Mouse (Mus musculus) forebrain, postnatal 0 days (tissue): Measurements from ENCODE around the gene Sept1. TPM values are rescaled to one million over a fixed set of nuclear protein-coding genes. Genes with fewer than 3 reads are reported as not detected.

Experiments
- ATAC-seq: fragments of 200-750 bp; cut with Nextera tagmentation; 2 replicates; pipeline ENCODE4 v1.8.0; 2017; ENCODE audit warnings: mild to moderate bottlenecking, moderate library complexity
- DNase-seq: peaks from one replicate; pipeline ENCODE4 v3.0.0-alpha.2; 2015
- H3K27ac ChIP-seq: fragments of 300-500 bp; sonication (generic); 2 replicates; pipeline ENCODE4 v1.5.1; 2014; ENCODE audit warnings: low read depth, mild to moderate bottlenecking, antibody characterized with exemption, low read length, moderate library complexity, mixed read lengths
- H3K27me3 ChIP-seq: fragments of 300-500 bp; sonication (generic); 2 replicates; pipeline ENCODE4 v1.6.1; 2014; ENCODE audit warnings: mild to moderate bottlenecking, low read length, mixed read lengths; ENCODE audit not compliant: insufficient read depth
- H3K36me3 ChIP-seq: fragments of 300-500 bp; sonication (generic); 2 replicates; pipeline ENCODE4 v1.6.1; 2014; ENCODE audit warnings: mild to moderate bottlenecking, moderate library complexity; ENCODE audit not compliant: insufficient read depth
- H3K4me1 ChIP-seq: fragments of 300-500 bp; sonication (generic); 2 replicates; pipeline ENCODE4 v1.6.1; 2014; ENCODE audit warnings: antibody characterized with exemption; ENCODE audit not compliant: insufficient read depth
- H3K4me2 ChIP-seq: fragments of 300-500 bp; sonication (generic); 2 replicates; pipeline ENCODE4 v1.6.1; 2014; ENCODE audit warnings: low read depth, mild to moderate bottlenecking, moderate library complexity
- H3K4me3 ChIP-seq: fragments of 300-500 bp; sonication (generic); 2 replicates; pipeline ENCODE4 v1.5.1; 2014; ENCODE audit warnings: low read depth, low read length, mixed read lengths
- H3K9ac ChIP-seq: fragments of 300-500 bp; sonication (generic); 2 replicates; pipeline ENCODE4 v1.6.1; 2014; ENCODE audit warnings: mild to moderate bottlenecking
- H3K9me3 ChIP-seq: fragments of 300-500 bp; sonication (generic); 2 replicates; pipeline ENCODE4 v1.6.1; 2016; ENCODE audit warnings: low read length
- CTCF ChIP-seq: sonication (generic); IDR thresholded peaks from 2 replicates; pipeline ENCODE4 v1.5.1; 2016; ENCODE audit warnings: antibody characterized with exemption, control low read depth, low read depth
- WGBS: fragments of 180-500 bp; shearing (Covaris S2); extraction: QIAGEN DNeasy Blood & Tissue Kit; methylation state at CpG from one replicate; pipeline ENCODE4 v1.1.7; 2014; 5-methylcytosine and 5-hydroxymethylcytosine counted together
- polyA plus RNA-seq: library from polyadenylated mRNA; unstranded; fragments of >200 nt; fragmentation: Nextera tagmentation; extraction: Ambion mirVana; gene quantifications from 2 replicates; pipeline ENCODE4 v1.2.1, GENCODE M21; 2015
- total RNA-seq: library from RNA; depleted of rRNA; stranded (reverse); fragments of >200 nt; gene quantifications from 2 replicates; pipeline ENCODE4 v1.2.3, GENCODE M21; 2014

The Sept1 gene
- total and polyA plus RNA-seq, 2 experiments from 2014 or later: 6.7 to 8.0 TPM

DNA sequence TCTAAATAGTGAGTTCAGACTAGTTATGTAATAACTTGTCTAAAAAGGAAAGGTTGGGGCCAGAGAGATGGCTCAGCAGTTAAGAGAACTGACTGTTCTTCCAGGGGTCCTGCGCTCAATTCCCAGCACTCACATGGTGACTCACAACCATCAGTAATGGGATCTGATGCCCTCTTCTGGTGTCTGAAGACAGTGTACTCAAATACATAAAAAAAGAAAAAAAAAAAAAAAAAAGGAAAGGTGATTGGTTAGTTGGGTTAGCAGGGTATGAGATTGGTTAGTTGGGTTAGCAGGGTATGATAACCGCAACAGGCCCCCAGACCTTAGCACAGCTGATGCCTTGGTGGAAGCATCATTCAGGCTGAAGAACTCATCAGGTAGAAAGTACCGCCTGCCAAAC, 30.6 kb upstream of the Sept1 start:
- 0 out of 2 replicates have a peak, but pooled peaks cover 3% of the 10 kb centered on the region for H3K9me3 ChIP-seq
- H3K27me3 ChIP-seq: no peaks in the 10 kb centered on the region
- DNase-seq: no peak
- H3K4me1 ChIP-seq: peaks cover 3% of the 10 kb centered on the region; the same call in 1 of the 2 replicates
- no peak overlapping the region for H3K4me2 ChIP-seq
- TF ChIP-seq CTCF: no peak
- no peak overlapping the region for H3K9ac ChIP-seq
- no peak overlapping the region for H3K27ac ChIP-seq
- no peak overlapping the region for H3K4me3 ChIP-seq
- 0 out of 2 replicates have a peak, but pooled peaks cover 3% of the 10 kb centered on the region for H3K36me3 ChIP-seq
- ATAC-seq: no peak
- 91% methylated on average over 3 of the region's 3 CpGs for WGBS

DNA sequence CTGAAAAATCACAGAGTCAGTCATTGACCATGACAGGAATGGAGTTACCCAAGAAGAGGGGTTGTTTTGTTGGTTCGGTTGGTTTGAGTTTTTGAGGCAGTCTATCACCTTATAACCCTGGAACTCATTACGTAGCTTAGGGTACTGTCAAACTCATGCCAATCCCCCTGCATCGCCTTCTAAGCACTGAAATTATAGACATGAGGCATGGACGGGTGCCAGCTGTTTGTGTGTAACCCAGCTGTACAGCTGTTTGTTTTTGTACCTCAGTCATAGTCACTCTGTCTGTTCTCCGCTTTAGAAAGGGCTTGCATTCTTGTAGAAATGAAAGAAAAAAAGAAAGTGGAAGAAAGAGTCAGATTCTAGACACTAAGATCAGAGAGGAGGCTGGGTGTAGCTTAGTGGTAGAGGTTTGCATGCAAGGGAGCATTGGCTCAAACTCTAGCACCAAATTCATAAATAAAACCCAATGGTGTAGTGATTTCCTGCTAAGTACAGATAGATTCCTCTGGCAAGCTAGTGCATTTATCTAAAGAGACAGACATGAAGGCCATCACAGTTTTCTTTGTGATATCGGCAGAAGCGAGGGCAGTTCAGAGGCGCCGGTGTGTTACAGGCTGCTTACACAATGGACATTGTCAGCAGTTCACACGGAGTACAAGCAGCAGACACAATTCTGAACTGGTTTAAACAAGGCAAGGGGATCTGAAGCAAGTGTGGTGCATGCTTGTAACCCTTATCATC, 29.5 kb upstream of the Sept1 start:
- H3K27ac ChIP-seq: no peak overlapping the region
- H3K4me1 ChIP-seq: peaks cover 3% of the 10 kb centered on the region; the same call in 1 of the 2 replicates
- H3K36me3 ChIP-seq: no peaks in the 10 kb centered on the region
- H3K9ac ChIP-seq: no peak overlapping the region
- 81% methylated on average over 10 of the region's 10 CpGs for WGBS
- H3K9me3 ChIP-seq: no peaks in the 10 kb centered on the region
- no peak overlapping the region for H3K4me2 ChIP-seq
- no peak overlapping the region for H3K4me3 ChIP-seq
- ATAC-seq (no peak), DNase-seq (no peak)
- H3K27me3 ChIP-seq: no peaks in the 10 kb centered on the region
- TF ChIP-seq CTCF: no peak

DNA sequence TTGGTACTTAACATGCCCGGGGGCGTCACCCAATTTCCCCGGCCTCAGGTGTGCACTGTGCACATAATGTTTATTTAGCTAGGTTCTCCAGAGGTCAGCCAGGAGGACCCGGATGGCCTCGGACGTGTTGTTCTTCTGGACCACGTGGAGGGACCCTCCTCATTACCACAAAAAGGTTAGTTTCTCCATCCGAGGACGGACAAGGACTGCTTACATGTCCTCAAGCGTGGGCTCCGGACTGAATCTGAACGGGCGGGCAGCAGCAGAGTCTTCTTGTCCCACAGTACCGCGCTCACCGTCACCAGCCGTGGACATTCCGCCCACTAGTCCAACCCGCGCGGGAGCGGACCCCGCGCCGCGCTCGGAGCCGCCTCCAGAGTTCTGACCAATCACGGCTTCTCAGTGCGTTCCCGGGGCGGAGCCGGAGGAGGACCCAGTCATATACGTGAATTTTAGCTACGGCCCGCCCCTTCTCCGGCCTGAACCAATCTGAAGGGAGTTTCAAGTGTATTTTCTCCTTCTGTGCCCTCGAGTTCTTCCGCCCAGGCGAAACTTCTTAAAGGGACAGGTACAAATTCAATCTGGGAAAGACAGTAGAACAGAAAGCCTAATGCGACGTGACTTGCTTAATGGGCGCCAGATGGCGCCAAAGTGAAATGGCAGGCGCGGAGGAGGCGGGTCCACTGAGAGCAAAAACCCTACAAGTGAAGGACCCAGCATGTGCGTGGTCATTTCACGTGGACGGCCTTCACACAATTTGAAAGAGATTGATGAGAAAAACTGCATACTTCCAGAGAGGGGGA, 27.6 kb upstream of the Sept1 start, which contains the start of gene Dctpp1:
Dctpp1 (minus strand) TSS at position 401 of the 803 bp plus-strand sequence.
- peaks cover 3% of the 10 kb centered on the region; the same call in 1 of the 2 replicates for H3K4me1 ChIP-seq
- peak within 1 kb of the TSS; percentile 78 for H3K4me2 ChIP-seq
- no peaks in the 10 kb centered on the region for H3K36me3 ChIP-seq
- DNase-seq (peak; percentile 98), ATAC-seq (peak; percentile 99)
- peak within 1 kb of the TSS; percentile 35; the same call in 1 of the 2 replicates for H3K27ac ChIP-seq
- H3K9me3 ChIP-seq: no peaks in the 10 kb centered on the region
- TF ChIP-seq CTCF: peak; percentile 82
- WGBS: 1% methylated on average over 50 of the region's 50 CpGs
- peak within 1 kb of the TSS; percentile 58 for H3K9ac ChIP-seq
- peak within 1 kb of the TSS; percentile 54 for H3K4me3 ChIP-seq
- no peaks in the 10 kb centered on the region for H3K27me3 ChIP-seq

DNA sequence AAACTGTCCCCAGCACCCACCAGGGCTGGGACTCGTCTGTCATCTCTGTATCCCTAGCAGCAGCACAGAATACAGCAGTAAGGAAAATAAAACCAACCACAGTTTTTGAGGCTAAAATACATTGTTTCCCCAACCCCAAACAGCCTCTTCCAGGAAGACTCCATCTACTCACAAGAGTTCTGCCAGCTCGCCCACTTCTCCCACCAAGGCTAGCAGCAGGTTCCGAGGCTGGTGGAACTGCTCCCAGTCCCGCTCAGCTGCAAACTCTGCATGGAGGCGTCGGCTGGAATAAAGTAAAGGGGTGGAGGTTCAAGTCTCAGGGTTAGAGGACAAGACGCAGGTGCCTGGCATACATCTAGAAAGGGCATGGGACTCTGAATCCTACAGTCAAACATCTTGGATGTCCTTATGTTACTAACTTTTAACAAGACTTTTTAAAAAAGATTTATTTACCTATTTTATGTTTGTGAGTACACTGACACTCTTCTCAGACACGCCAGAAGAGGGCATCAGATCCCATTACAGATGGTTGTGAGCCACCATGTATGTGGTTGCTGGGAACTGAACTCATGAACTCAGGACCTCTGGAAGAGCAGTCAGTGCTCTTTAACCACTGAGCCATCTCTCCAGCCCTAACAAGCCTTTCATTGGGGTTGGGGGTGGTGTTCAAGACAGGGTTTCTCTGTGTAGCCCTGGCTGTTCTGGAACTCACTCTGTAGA, 26.4 kb upstream of the Sept1 start:
- TF ChIP-seq CTCF: no peak
- ATAC-seq (no peak), DNase-seq (no peak)
- peak overlapping the region; percentile 58; the same call in 1 of the 2 replicates for H3K9ac ChIP-seq
- peak overlapping the region; percentile 78 for H3K4me2 ChIP-seq
- 64% methylated on average over 8 of the region's 8 CpGs for whole genome bisulfite sequencing
- H3K36me3 ChIP-seq: no peaks in the 10 kb centered on the region
- H3K27me3 ChIP-seq: no peaks in the 10 kb centered on the region
- no peaks in the 10 kb centered on the region for H3K9me3 ChIP-seq
- H3K27ac ChIP-seq: no peak overlapping the region
- H3K4me3 ChIP-seq: no peak overlapping the region
- H3K4me1 ChIP-seq: peaks cover 3% of the 10 kb centered on the region; the same call in 1 of the 2 replicates

DNA sequence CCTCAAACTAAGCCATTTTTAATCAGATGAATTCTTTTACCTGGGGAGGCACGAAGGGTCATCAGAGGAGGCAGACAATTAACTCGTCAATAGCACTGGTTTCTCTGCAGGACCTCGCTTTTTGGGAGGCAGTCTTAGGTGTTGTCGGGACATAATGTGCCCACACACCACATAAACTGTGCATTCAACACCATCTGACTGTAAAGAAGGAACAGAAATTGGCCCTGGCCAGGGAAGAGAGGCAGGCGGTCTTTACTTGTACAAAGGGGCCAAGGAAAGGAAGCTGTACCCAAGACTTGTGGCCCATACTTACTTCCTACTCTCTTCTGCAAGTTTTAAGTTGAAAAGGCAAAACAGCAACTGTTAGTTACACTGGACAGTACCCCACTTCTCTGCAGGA, 23.6 kb upstream of the Sept1 start:
- no peak for TF ChIP-seq CTCF
- H3K4me1 ChIP-seq: peaks cover 3% of the 10 kb centered on the region; the same call in 1 of the 2 replicates
- no peak overlapping the region for H3K27ac ChIP-seq
- H3K9ac ChIP-seq: no peak overlapping the region
- no peaks in the 10 kb centered on the region for H3K27me3 ChIP-seq
- H3K9me3 ChIP-seq: no peaks in the 10 kb centered on the region
- H3K4me3 ChIP-seq: no peak overlapping the region
- H3K4me2 ChIP-seq: no peak overlapping the region
- ATAC-seq: no peak
- WGBS: 84% methylated on average over 5 of the region's 5 CpGs
- H3K36me3 ChIP-seq: no peaks in the 10 kb centered on the region
- no peak for DNase-seq

GRCm38 (mm10) chr7:127255965-127256364, 23.0 kb upstream of the Sept1 start:
- Histone ChIP-seq H3K9ac (no peak overlapping the region), H3K9me3 (no peaks in the 10 kb centered on the region), H3K36me3 (no peaks in the 10 kb centered on the region), H3K4me1 (peaks cover 1% of the 10 kb centered on the region; the same call in 1 of the 2 replicates), H3K4me3 (no peak overlapping the region), H3K27me3 (no peaks in the 10 kb centered on the region), H3K4me2 (no peak overlapping the region), H3K27ac (no peak overlapping the region)
- WGBS: 93% methylated on average over 2 of the region's 2 CpGs
- ATAC-seq: no peak
- no peak for TF ChIP-seq CTCF
- DNase-seq: no peak
